Mouse (Mus musculus): ENCODE measurements around the gene Ephb1.

Gene Ephb1

GRCm38 (mm10) chr9:101976884-101977465 is 377.5 kb downstream of the Ephb1 start:
- DNase-seq: peak; percentile 18

- DNase-seq: no peak
Measured at GRCm38 (mm10) chr9:101972314-101972713, 382.2 kb downstream of the Ephb1 start.

DNA sequence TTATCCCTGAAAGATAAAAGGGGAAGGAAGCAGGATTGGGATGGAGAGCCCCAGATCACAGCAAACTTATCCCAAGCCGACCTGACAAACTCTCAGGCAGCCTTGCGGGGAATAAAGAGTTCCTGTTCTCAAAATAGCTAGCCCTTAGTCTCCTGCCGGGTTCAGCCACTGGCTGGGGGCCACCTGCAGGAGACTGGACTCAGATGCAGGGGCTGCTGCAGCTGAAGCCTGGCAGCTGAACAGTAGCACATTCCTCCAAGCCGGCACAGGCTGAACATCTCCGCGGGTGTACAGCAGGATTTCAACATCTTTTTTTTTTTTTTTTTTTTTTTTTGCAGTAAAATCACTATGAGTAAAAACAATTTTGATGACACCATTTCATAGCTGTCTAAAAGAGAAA is 382.7 kb downstream of the Ephb1 start:
- DNase-seq: no peak

DNA sequence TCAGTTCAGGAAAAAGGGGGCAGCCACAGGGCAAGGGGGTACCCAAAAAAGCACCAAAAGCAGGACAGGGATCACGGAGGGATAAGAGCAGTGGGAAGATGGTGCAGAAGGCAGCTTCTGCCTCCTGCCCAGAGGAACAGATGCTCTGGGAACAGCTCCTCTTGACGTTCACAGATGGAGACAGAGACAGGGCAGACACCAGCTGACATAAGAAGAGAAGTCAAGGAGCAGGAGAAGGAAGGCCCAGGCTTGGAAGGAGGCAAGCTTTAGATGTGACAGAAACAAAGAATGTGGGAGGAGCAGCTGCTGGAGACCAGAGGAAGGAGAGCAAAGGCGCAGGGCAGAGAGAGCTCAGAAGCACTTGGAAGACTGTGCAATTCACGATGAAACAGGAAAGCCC is 398.3 kb downstream of the Ephb1 start:
- DNase-seq: peak; percentile 19

- no peak for DNase-seq
Measured at GRCm38 (mm10) chr9:101954529-101954928, 400.0 kb downstream of the Ephb1 start.

DNA sequence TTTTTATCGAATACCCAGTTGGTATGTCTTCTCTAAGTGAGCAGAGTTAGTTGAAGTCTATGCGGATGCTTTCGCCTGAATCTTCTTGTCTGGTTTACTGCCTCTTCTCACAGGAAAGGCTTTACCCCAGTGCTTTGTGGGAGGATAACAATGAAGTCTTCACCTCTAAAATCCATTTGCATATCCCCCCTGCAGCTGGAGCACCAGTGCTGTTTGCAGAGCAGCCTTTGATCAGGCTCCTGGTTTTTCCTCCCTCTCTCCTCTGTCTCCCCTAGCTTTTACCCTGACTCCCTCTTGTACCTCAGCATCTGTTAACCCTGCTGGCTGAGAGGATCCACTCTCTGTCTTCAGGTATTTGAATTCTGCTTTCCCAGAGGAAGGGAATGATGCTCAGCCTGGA is 404.4 kb downstream of the Ephb1 start:
- DNase-seq: no peak

DNA sequence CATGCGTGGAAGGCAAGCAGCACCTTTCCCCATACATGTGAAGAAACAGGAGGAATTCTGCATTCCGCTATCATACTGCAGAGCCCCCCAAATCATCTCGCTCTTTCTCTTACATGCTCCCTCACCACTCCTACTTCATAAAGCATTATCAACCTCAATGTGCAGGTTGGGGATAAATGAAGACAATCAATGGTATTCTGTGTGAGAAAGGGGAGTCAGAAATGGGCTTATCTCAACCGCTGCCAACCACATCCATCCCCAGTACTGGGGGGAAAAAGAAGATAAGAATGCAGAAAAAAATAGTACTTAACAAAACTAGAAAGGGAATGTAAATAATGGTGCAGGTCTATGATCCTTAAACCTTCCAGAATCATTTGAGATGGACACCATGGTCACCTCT is 408.7 kb downstream of the Ephb1 start:
- DNase-seq: no peak

DNA sequence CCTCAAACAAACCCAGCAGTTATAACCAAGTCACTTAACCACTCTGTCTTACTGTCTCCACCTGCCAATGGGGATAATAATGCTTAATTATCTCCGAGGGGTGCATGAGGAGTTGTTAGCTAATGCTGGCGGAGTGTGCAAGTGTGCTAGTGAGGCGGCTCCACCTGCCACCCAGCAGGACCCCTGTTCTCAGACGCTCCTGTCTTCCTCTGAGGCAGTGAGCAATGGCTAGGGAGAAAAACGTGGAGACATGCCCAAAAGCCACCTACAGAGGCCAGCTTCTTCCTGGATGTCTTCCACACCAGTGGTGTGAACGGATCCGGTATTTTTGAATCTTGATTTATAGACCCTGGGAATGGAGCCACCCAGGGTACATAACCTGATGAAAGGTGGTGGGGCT is 409.2 kb downstream of the Ephb1 start:
- DNase-seq: no peak

DNA sequence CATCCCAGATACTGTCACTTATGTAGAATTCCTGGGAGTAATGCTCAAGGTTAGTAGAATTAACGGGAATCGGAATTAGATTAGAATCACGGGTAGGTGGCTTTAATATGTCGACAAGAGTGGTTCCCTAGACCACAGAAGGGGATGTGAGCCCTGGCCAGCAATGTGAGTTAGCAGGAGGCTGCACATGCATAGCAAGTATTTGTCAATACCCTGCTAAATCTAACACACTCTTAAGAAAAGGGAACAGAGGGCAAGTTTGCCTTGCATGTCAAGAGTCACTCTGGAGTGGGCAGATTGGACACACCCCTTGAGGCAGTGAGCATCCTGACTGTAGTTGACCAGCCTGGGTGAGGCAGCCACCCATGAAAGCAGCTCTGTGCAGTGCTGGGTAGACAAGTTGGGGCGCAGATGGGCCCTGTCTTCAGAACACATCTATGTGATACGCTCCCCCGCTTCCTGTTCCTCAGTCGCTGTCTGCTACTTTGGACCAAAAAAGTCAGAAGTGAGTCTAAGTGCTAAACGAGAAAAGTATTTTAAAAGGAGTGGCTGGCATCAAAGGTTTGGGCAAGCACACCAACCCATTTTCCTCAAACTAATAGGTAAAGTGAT is 412.3 kb downstream of the Ephb1 start:
- DNase-seq: no peak

GRCm38 (mm10) chr9:101940182-101940581 is 414.3 kb downstream of the Ephb1 start:
- no peak for DNase-seq

DNA sequence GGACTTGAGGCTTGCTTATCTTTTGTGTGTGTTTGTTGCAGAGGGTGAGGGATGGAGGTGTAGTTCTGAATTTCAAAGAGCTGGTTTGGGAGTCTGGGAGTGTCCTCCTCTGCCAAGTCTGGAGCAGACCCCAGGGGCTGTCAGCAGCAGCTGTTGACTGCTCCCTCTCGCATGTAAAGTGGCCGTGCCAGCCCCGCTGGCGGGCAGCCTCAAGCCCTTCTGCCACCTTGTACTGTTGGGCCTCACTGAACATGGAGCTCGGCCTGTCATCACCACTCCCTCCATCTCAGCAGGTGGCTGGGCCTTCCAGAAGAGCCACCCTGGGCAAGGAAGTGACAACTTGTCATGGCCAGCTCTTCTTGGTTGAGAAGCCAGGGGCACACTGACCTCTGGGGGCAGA is 415.5 kb downstream of the Ephb1 start:
- no peak for DNase-seq

- no peak for DNase-seq
Measured at GRCm38 (mm10) chr9:101938066-101938465, 416.4 kb downstream of the Ephb1 start.

GRCm38 (mm10) chr9:101934887-101935286 is 419.6 kb downstream of the Ephb1 start:
- DNase-seq: no peak

DNA sequence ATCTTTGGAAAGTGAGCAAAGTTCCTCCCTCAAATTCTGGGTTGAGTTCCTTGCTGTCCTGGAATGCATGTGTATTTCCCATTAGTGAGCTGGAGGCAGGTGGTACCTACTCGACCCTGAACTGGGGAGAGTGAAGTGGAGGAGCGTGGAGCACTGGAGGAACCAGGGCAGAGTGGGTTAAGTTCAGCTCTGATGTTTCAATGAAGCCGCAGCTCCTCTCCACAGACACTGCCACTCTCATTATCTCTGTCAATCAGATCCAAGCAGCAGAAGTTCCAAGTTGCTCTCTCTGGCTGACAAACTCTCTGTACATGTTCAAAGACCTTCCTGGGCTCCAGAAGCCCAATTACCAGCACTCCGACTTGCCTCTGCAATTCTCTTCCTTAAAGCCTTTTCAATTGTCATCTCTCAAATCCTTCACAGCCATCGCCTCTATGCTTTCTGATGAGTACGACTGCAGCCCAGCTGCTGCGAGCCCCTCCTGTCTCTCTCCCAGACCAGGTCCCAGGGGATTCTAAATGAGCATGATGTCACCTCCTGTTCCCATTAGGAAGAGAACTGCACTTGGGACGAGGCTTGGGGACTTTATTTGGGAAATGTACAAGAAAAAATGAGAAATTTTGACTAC is 420.4 kb downstream of the Ephb1 start:
- DNase-seq: no peak

- DNase-seq: no peak
Measured at GRCm38 (mm10) chr9:101924829-101925228, 429.7 kb downstream of the Ephb1 start.

DNA sequence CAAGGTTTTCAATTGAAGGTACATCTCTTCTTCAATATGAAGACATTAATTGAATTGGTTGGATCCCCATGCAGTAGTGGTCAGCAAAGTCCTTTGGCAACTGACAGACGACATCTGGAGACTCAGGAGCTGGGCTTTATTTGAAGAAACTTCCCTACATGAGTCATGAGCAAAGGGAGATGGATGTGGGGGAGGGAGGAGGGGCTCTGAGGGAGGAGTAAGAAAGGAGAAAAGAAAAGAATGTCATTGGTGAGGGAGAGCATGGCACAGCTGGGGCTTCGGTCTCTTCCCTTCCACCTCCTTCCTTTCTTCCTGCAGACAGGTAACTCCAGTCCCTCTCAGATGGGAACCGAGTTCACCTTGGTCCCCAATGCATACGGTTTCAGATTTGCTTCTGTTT is 431.6 kb downstream of the Ephb1 start:
- DNase-seq: no peak

GRCm38 (mm10) chr9:101919324-101919723 is 435.2 kb downstream of the Ephb1 start:
- DNase-seq: no peak

GRCm38 (mm10) chr9:101918771-101919170 is 435.7 kb downstream of the Ephb1 start:
- no peak for DNase-seq

GRCm38 (mm10) chr9:101915082-101915481 is 439.4 kb downstream of the Ephb1 start:
- no peak for DNase-seq

DNA sequence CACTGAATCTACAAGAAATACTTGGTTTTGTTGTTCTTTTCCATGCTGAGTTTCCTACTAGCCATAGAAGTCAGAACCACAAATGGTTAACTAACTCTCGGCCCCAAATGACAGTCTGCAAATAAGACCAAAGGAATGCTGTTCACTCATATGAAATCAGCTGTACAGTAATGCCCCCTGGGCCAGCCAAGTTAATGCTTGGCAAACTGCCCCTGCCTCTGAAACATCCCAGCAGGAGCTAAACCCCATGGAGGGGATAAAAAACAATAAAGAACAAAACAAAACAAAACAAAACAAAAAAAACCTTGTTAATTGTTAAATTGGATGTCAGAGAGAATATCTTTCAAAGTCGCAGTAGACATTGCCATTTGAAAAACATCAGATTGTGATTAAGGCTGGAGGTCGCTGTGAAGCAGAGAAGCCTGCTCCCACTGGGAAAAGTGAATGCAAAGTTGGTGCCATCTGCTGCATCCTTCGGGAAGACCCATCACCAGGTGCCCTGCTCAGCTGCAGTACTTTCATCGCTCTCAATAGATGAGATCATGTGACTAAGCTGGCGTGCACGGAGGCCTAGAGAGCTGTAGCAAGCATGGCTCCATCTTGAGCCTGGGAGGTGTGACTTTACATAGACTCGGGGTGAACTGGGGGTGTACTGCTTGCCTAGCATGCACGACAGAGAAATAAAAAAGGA is 443.2 kb downstream of the Ephb1 start:
- DNase-seq: no peak

GRCm38 (mm10) chr9:101909491-101909890 is 445.0 kb downstream of the Ephb1 start:
- DNase-seq: no peak

DNA sequence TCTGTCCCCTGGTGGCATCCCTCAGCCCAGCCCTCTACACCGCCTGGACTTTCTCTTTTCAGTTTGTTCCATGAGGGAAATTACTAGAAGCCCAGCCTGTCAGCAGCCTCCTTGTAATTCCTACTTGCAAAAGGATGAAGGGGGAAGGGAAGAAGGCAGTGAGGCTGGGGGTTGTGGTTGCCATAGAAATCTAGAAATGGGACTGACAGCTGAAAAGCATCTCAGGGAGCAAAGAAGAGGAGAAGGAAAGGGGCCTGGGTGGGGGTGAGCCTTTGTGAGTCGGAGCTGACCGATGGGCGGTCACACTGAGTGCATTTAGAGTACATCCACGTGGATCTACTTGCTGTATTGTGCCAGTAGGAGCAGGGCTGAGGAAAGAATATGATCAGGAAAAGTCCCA is 445.6 kb downstream of the Ephb1 start:
- DNase-seq: no peak

DNA sequence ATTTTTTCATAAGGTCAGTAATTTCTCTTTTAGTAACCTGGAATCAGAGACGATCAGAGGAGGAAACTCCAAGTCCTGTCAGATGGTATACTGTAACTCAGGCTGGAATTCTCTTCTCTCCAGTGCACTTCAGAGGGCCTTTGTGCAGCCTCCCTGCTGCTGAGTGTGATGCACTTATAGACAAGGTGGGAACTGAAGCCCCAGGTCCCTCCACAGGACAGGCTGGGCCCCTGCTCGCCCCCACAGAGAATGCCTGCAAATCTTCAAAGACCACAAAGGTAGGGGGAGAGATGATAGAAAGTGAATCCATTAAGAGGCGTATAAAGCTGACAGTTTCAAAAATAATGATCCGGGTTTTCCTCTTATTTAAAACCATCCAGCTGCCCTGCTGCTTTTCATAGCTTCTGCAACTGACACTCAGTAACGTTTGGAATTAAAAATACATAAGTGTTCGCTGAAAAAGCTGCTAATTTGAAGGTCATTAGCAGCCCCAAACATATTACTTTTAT is 446.7 kb downstream of the Ephb1 start:
- DNase-seq: no peak

- DNase-seq: no peak
Measured at GRCm38 (mm10) chr9:101903406-101903805, 451.1 kb downstream of the Ephb1 start.
